Mouse (Mus musculus) spleen, postnatal 36 days (tissue): ENCODE measurements around the gene 2310002L09Rik.
"Not testable (repeated sequence)": the region's sequence is repeated elsewhere in the genome, so short reads cannot be mapped to it uniquely, and the experiment has no call there.

Source experiments
- DNase-seq, 2 experiments: peaks; one replicate each; pipeline ENCODE4 v3.0.0; 2022; ENCODE audit warnings: low spot score in 2 of 2, mixed read lengths in 1 of 2

2310002L09Rik gene

GRCm38 (mm10) chr4:73950375-73950896, at the start of gene 2310002L09Rik:
2310002L09Rik (minus strand) TSS chr4:73950846.
- DNase-seq: no peak

- DNase-seq: no peak
Observed at GRCm38 (mm10) chr4:73980454-73980853, 29.8 kb upstream of the 2310002L09Rik start.

- not testable (repeated sequence) for DNase-seq
Observed at GRCm38 (mm10) chr4:73920660-73921059, 30.0 kb downstream of the 2310002L09Rik start, which contains the start of gene Gm11756. Gm11756 (minus strand) TSS chr4:73920760.

GRCm38 (mm10) chr4:73905853-73906252, 44.8 kb downstream of the 2310002L09Rik start, which contains the start of gene Gm13871:
Gm13871 (minus strand) TSS chr4:73905953.
- not testable (repeated sequence) for DNase-seq

DNA sequence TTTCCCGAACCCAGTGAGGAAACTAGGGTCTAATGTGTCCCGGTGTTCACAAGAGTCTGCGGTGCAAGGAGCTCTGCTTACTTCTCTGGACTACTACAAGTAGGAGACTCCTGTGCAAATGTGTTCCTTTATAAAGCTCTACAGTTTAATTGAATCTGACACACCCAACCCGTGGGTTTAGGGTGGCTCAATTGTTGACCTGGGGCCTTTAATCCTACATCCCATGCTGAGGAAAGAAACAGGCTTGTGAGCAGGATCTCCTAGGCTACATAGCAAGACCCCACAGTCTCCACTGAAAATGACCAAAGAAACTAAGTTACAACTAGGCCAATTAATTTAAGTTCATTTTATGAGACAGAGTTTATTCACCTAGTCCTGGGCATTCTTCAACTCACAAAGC, 59.6 kb downstream of the 2310002L09Rik start, which contains the start of gene Gm11757:
Gene Gm11757 (minus strand): TSS at position 101 of the 400 bp plus-strand sequence.
- not testable (repeated sequence) for DNase-seq
